Mouse (Mus musculus): Measurements from ENCODE around the gene Paics.
"Not testable (repeated sequence)": the region's sequence is repeated elsewhere in the genome, so short reads cannot be mapped to it uniquely, and the experiment has no call there.

The Paics gene

GRCm38 (mm10) chr5:76951106-76952027, at the start of gene Paics, which contains the start of gene Ppat:
TSS of gene Paics (plus strand) at chr5:76951307.
TSS of gene Ppat (minus strand) at chr5:76951578.
- DNase-seq, result peak; percentile 99

DNA sequence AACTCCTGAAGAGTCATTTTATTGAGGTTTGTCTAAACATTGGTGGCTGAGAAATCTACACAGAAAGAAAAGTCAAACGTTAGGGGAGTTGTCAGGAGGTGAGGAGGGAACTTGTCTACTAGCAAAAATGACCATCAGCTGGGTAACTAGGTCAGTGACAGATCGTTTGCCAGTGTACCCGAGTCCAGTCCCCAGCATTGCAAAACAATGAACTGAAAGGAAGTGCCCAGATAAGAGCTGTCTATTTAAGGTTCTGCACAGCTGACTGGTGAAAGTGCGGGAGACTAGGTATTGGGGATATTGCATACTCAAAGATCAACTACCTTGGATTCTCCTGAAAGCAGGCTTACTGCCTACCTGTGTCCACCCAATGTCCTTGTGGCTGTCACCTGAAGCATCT, 49.0 kb upstream of the Paics start:
- no peak for DNase-seq

GRCm38 (mm10) chr5:76904713-76905404, 46.2 kb upstream of the Paics start:
- no peak for DNase-seq

DNA sequence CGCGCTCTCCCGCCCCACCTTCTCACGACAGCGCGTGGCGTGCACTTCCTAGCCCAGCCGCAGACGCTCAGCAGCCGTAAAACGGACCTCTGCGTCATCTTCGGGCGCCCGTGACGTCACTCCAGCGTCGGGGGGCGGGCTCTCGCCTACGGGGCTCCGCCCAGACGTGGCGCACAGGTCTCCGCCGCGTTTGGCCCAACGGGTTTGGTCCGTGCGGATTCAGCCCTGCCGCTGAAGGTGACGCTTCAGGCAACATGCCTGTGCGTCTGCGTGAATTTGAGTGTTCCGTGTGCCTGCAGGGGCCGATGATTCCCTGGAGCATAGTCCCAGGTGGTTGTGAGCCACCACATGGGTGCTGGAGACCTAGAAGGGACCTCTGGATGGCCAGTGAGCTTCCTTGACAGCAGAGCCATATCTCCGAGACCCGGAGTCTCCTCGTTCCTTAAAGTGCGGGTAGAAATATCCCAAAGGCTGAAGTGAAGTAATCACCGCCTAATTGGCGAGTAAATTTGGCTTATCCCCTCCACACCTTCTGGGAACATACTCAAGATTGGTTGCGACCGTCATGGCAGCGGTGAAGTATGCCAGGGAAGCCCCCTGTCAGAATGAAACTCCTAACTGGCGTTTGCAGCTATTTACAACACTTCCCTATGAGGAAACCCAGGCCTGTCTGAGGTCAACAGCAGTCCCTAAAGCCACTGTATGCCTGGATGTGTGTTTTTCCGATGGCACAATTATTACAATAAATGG, 45.5 kb upstream of the Paics start, which contains the start of gene Aasdh:
TSS of gene Aasdh (minus strand) at position 110 of the 750 bp plus-strand sequence.
- DNase-seq, result peak; percentile 99

- DNase-seq, result no peak
Observed at GRCm38 (mm10) chr5:76906155-76906499, 45.0 kb upstream of the Paics start.

GRCm38 (mm10) chr5:76910807-76911206, 40.3 kb upstream of the Paics start:
- DNase-seq, result no peak

DNA sequence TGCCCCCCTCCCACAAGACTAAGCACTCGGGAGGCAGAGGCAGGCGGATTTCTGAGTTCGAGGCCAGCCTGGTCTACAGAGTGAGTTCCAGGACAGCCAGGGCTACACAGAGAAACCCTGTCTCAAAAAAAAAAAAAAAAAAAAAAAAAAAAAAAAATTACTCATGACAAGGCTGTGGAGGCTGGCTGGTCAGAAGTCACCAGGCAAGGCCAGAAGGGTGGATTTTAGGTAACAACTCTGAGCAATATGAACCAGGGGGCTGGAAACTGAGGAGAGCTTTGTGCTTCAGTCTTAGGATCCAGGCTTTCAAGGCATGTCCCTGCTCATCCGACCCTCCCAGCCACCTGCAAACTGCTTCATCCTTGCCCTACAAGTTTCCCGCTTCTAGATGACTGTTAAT, 38.6 kb upstream of the Paics start:
- not testable (repeated sequence) for DNase-seq

DNA sequence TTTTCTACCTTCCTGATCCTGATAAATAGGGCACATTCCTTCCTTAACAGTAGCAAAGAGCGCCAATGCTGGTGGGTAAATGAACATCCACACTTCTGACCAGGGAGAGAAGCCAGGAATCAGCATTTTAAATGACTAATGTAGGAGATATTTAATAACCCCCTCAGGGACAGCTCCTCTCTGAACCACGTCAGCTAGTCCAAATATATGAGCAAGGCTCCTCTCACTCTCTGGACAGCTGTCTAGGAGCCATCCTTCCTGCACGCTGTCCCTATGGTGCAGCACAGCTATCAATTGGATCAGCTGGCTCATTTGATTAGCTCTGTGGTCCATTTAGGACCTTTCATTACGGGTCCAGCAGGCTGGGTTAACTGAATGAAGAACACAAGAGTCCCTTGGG, 28.3 kb upstream of the Paics start:
- DNase-seq, result no peak

DNA sequence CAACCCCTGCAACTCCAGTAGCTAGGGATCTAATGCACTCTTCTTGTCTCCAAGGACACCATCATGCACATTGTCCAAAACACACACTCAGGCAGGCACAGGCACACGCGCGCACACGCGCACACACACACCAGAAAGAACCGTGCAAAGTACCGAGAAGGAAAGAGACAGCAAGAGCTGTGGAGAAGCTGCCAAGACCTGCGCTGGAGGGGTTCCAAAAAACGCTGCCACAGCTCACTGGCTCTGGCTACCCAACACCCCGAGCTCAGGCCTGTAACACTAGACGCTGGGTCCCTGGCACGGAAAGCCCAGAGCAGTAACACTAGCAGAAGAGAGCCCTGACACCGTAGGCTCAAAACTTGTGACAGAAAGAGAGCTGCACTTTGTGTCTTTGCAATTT, 27.7 kb upstream of the Paics start:
- DNase-seq, result no peak

DNA sequence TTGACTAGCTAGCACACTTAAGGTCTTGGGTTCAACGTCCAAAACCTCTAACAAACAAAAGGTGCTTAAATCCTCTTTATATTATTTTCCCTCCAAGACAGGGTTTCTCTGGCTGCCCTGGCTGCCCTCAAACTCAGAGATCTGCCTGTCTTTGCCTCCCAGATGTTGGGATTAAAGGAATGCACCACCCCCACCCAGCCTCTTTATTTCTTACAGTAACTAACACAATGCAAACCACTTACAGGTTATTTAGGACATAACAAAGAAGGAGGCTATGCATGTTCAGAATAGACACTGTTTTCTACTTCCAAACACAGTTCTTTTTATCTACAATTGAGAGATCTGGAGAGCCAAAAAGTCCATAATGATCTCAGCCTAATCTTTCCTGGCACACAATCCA, 26.8 kb upstream of the Paics start:
- no peak for DNase-seq

DNA sequence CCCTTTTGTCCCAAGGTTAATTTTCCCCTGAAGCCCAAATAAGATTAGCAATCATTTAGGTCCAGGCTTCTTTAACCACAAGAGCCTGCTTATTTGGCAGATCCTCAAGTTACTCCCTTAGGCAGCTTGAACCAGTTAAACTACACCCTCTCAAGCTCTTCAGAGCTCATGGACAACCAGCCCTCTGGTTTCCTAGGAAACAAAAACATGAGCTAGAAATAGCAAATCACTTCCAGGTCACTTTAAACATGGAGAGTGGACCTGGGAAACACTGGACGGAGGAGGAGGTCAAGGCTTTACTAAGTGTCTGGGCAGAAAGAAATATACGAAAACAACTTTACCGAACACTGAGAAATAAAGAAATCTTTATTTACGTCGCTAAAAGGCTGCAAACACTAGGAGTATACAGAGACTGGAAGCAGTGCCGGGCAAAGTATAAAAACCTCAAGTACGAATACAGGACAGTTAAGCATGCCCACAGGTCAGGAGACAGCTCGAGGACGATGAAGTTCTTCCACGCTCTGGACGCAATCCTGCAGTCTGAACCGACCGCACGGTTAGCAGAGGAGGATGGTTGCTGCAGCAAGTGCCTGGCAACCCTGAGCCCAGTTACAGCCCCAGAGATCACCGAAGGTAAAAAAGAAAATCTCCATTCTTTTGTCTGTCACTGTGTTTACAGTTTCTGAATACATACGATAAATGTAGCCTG, 22.8 kb upstream of the Paics start:
- DNase-seq, result no peak

GRCm38 (mm10) chr5:76929180-76929877, 21.8 kb upstream of the Paics start:
- DNase-seq, result no peak

DNA sequence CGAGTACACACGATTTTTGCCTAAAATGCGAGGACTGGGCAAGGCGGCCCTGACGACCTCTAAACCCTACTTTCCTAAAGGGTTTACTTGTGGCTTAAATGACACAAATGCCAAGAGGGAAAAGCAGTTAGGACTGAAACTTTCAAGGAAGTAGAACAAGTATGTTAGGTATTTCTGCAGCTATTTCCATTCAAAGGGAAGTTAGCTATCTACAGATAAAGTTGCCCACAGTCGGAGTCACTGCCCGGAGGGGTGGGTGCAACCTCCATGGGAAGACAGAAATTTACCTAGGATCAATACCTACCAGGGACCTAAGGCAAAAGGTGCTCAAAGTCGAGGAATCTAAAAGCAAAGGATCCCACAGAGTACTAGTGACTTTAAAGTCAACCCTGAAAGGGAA, 11.4 kb upstream of the Paics start:
- no peak for DNase-seq

DNA sequence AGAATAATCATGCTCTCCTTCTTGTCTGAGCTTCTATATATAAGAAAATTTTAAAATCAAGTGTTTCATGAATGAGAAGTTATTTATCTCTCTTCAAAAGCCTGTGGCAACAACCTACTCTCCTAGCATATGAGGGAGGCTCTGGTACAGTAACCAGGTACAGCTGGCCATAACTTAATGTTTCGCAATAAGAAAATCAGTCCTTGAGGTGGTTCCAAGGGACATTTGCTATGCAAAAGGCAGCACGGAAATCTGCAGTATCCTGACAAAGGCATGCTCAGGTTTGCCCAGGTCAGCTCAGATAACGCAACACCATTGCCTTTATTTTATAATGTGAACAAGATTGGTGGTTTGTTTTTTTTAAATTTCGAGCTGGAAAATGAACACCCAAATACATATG, 9.1 kb upstream of the Paics start:
- no peak for DNase-seq

DNA sequence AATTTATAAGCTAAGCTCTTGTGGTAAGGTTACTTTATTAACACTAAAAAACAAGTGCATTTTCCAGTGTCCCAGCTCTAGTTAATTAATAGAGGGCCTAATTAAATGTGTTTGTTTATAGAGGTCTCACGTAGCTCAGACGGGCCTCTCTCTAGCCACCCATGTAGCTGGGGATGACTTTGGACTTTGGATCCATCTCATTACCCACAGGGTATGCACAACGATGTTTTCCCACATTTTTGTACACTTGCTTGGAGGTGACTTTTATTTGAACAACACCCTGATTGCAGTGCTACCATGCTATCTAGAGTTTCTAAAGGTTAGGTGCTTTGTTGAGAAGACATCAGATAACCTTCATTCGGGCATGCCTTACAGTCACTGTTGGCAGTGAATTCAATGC, 8.6 kb upstream of the Paics start:
- DNase-seq, result no peak

DNA sequence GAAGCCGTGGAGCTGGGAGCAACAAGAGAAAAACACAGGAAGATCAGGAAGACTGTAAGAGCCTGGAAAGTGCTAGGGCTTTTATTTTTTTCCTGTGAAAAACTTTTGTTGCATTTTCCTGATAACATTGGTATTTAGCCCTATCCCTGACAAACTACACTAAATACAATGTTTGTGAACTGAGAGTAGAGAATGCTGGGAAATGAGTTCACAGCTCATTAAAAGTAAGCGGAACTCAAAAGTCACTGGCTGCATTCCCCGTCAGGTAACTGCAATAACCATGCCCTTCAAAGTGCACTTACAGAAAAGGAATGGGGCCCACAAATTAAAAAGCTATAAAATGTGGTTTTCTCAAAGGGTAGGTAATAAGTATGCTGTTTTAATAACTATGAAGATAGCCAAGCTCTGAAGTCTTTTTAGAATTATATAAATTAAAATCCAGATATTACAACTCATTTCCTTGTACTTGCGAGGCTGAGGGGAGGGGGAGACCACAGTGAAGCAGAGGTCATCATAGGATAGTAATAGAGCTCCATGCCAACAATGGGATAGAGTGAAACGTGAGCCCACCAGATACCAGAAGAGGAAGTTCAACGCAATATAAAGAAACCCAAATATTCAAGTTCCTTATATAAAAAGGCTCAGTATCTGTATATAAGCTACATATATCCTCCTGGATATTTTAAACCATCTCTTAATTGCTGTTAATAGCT, 6.0 kb upstream of the Paics start:
- DNase-seq, result no peak

DNA sequence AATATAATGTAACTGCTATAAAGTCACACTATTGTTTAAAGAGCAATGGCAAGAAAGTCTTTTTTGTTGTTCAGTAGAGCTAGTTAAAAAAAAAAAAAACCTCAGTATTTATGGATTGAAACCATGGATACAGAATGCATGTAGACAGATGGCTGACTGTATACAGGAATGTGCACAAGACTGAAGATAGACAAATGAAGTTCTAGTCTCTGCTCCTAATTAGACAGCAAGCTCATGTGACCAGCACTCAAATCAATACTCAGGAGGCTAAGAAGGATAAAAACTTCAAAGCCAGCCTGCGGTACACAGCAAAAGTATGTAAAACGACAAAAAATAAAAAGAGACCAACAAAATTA, 5.5 kb upstream of the Paics start:
- no peak for DNase-seq

GRCm38 (mm10) chr5:76947142-76947541, 4.0 kb upstream of the Paics start:
- no peak for DNase-seq

DNA sequence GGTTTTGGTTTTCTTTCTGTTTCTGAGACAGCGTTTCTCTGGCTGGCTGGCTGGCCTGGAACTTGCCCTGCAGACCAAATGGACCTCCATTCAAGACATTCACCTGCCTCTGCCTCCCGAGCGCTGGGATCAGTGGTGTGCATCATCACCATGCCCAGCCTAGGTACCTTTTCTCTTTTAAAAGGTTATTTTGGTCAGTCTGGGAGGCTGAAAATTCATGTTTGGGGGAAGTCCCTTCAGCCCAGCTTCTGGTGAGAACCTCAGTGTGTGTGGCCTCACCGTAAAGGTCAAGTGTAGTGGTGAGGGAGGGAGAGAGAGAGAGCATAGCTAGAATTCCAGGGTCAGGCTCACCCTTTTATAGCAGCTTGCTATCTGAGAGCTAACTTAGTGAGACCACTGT, 3.3 kb upstream of the Paics start:
- no peak for DNase-seq

- DNase-seq, result no peak
Observed at GRCm38 (mm10) chr5:76950343-76951105, 583 bp upstream of the Paics start.

Data from thymus, postnatal 4 days (tissue).